Mouse (Mus musculus): Measurements from ENCODE around the gene Rpl36. TPM values are rescaled to one million over a fixed set of nuclear protein-coding genes. Genes with fewer than 3 reads are reported as not detected.
"Not testable (repeated sequence)": the region's sequence is repeated elsewhere in the genome, so short reads cannot be mapped to it uniquely, and the experiment has no call there.

Rpl36 gene
- polyA plus RNA-seq, 1 experiment from 2014 or later: 1,523 TPM

- H3K9ac ChIP-seq: no peak overlapping the region
- H3K9me3 ChIP-seq (replicated peaks): no peaks in the 10 kb centered on the region
- no peak overlapping the region for H3K27ac ChIP-seq
- no peak overlapping the region for H3K4me2 ChIP-seq
- no peaks in the 10 kb centered on the region for H3K27me3 ChIP-seq
- WGBS: 15% methylated on average over 13 of the region's 14 CpGs
- ATAC-seq: no peak
- peaks cover 40% of the 10 kb centered on the region for H3K36me3 ChIP-seq (ENCODE audit: poor library complexity, severe bottlenecking)
- no peak overlapping the region for H3K4me3 ChIP-seq
- peaks cover 35% of the 10 kb centered on the region for H3K4me1 ChIP-seq
These were observed 1.2 kb upstream of the Rpl36 start for GRCm38 (mm10) chr17:56611861-56612564.

GRCm38 (mm10) chr17:56612565-56612939, 664 bp upstream of the Rpl36 start:
- H3K36me3 ChIP-seq (ENCODE audit: poor library complexity, severe bottlenecking): peaks cover 40% of the 10 kb centered on the region
- not testable (repeated sequence) for H3K9me3 ChIP-seq (replicated peaks); H3K4me3 ChIP-seq; ATAC-seq; H3K27ac ChIP-seq; H3K27me3 ChIP-seq; H3K4me2 ChIP-seq; H3K9ac ChIP-seq
- 75% methylated on average over 10 of the region's 10 CpGs for WGBS
- peaks cover 35% of the 10 kb centered on the region for H3K4me1 ChIP-seq

GRCm38 (mm10) chr17:56613893-56614292, 677 bp downstream of the Rpl36 start:
- not testable (repeated sequence) for H3K27me3 ChIP-seq; H3K9me3 ChIP-seq (replicated peaks); ATAC-seq
- H3K27ac ChIP-seq: peak overlapping the region; percentile 89; the same call in 1 of the 2 replicates
- peaks cover 48% of the 10 kb centered on the region for H3K36me3 ChIP-seq (ENCODE audit: poor library complexity, severe bottlenecking)
- H3K4me3 ChIP-seq: peak overlapping the region; percentile 56
- H3K4me2 ChIP-seq: peak overlapping the region; percentile 77
- WGBS: under 1% methylated on average over 26 of the region's 26 CpGs
- peaks cover 28% of the 10 kb centered on the region for H3K4me1 ChIP-seq
- H3K9ac ChIP-seq: peak overlapping the region; percentile 78

- Histone ChIP-seq H3K4me3 (peak overlapping the region; percentile 56), H3K27ac (no peak overlapping the region), H3K4me2 (peak overlapping the region; percentile 77), H3K27me3 (no peaks in the 10 kb centered on the region), H3K9me3 (replicated peaks) (no peaks in the 10 kb centered on the region), H3K9ac (peak overlapping the region; percentile 78), H3K36me3 (ENCODE audit: poor library complexity, severe bottlenecking) (peaks cover 55% of the 10 kb centered on the region), H3K4me1 (peaks cover 24% of the 10 kb centered on the region)
- WGBS: 28% methylated on average over 14 of the region's 14 CpGs
- no peak for ATAC-seq
These were observed 1.3 kb downstream of the Rpl36 start for GRCm38 (mm10) chr17:56614391-56615135.

GRCm38 (mm10) chr17:56615136-56615784, 2.0 kb downstream of the Rpl36 start:
- H3K4me2 ChIP-seq: peak overlapping the region; percentile 77
- no peak overlapping the region for H3K27ac ChIP-seq
- H3K9ac ChIP-seq: peak overlapping the region; percentile 78
- no peaks in the 10 kb centered on the region for H3K27me3 ChIP-seq
- peak overlapping the region; percentile 56; the same call in 1 of the 2 replicates for H3K4me3 ChIP-seq
- WGBS: 87% methylated on average over 11 of the region's 11 CpGs
- no peaks in the 10 kb centered on the region for H3K9me3 ChIP-seq (replicated peaks)
- H3K36me3 ChIP-seq (ENCODE audit: poor library complexity, severe bottlenecking): peaks cover 62% of the 10 kb centered on the region
- peaks cover 20% of the 10 kb centered on the region for H3K4me1 ChIP-seq
- ATAC-seq: no peak

- 91% methylated on average over 4 of the region's 4 CpGs for WGBS
- Histone ChIP-seq H3K36me3 (ENCODE audit: poor library complexity, severe bottlenecking) (peaks cover 67% of the 10 kb centered on the region), H3K4me2 (no peak overlapping the region), H3K27ac (no peak overlapping the region), H3K27me3 (no peaks in the 10 kb centered on the region), H3K4me1 (peaks cover 18% of the 10 kb centered on the region), H3K4me3 (no peak overlapping the region), H3K9ac (no peak overlapping the region), H3K9me3 (replicated peaks) (no peaks in the 10 kb centered on the region)
- ATAC-seq: no peak
These were observed 2.6 kb downstream of the Rpl36 start for GRCm38 (mm10) chr17:56615792-56616191.

GRCm38 (mm10) chr17:56616725-56617124, 3.5 kb downstream of the Rpl36 start:
- Histone ChIP-seq H3K27me3 (no peaks in the 10 kb centered on the region), H3K9ac (no peak overlapping the region), H3K36me3 (ENCODE audit: poor library complexity, severe bottlenecking) (peaks cover 76% of the 10 kb centered on the region), H3K27ac (no peak overlapping the region), H3K4me1 (peaks cover 16% of the 10 kb centered on the region), H3K4me3 (no peak overlapping the region), H3K9me3 (replicated peaks) (no peaks in the 10 kb centered on the region), H3K4me2 (no peak overlapping the region)
- ATAC-seq: no peak
- WGBS: 85% methylated on average over 3 of the region's 3 CpGs

- Histone ChIP-seq H3K36me3 (ENCODE audit: poor library complexity, severe bottlenecking) (peaks cover 86% of the 10 kb centered on the region), H3K27me3 (no peaks in the 10 kb centered on the region)
- ATAC-seq: no peak
These were observed 4.4 kb downstream of the Rpl36 start for GRCm38 (mm10) chr17:56617628-56618027.

GRCm38 (mm10) chr17:56625495-56625894, 12.3 kb downstream of the Rpl36 start:
- WGBS: 85% methylated on average over 3 of the region's 3 CpGs
- ATAC-seq: no peak
- no peaks in the 10 kb centered on the region for H3K9me3 ChIP-seq (replicated peaks)
- H3K27ac ChIP-seq: no peak overlapping the region
- 0 out of 2 replicates have a peak, but pooled peaks cover 6% of the 10 kb centered on the region for H3K27me3 ChIP-seq
- peak overlapping the region; percentile 21; the same call in 1 of the 2 replicates for H3K9ac ChIP-seq
- H3K4me2 ChIP-seq: peak overlapping the region; percentile 95
- peaks cover 28% of the 10 kb centered on the region for H3K4me1 ChIP-seq
- H3K4me3 ChIP-seq: peak overlapping the region; percentile 12; the same call in 1 of the 2 replicates
- H3K36me3 ChIP-seq (ENCODE audit: poor library complexity, severe bottlenecking): peaks cover 37% of the 10 kb centered on the region

More at GRCm38 (mm10) chr17:56617628-56618027, 4.4 kb downstream of the Rpl36 start:
- no peak overlapping the region for H3K4me3 ChIP-seq
- H3K9ac ChIP-seq: no peak overlapping the region
- no peak overlapping the region for H3K4me2 ChIP-seq
- WGBS: 94% methylated on average over 8 of the region's 8 CpGs
- H3K9me3 ChIP-seq (replicated peaks): no peaks in the 10 kb centered on the region
- no peak overlapping the region for H3K27ac ChIP-seq
- peaks cover 12% of the 10 kb centered on the region for H3K4me1 ChIP-seq

GRCm38 (mm10) chr17:56626260-56626659, 13.0 kb downstream of the Rpl36 start:
- no peak for ATAC-seq
- peaks cover 29% of the 10 kb centered on the region for H3K36me3 ChIP-seq (ENCODE audit: poor library complexity, severe bottlenecking)
- 0 out of 2 replicates have a peak, but pooled peaks cover 6% of the 10 kb centered on the region for H3K27me3 ChIP-seq
- peak overlapping the region; percentile 88 for H3K9ac ChIP-seq
- H3K9me3 ChIP-seq (replicated peaks): no peaks in the 10 kb centered on the region
- H3K4me3 ChIP-seq: peak overlapping the region; percentile 92
- H3K4me1 ChIP-seq: peaks cover 28% of the 10 kb centered on the region
- peak overlapping the region; percentile 95 for H3K4me2 ChIP-seq
- under 1% methylated on average over 26 of the region's 32 CpGs for WGBS
- peak overlapping the region; percentile 48; the same call in 1 of the 2 replicates for H3K27ac ChIP-seq

GRCm38 (mm10) chr17:56626754-56627470, 13.7 kb downstream of the Rpl36 start, which contains the start of gene Lonp1:
Gene Lonp1 (minus strand): TSS chr17:56626887.
- peak within 1 kb of the TSS; percentile 48 for H3K27ac ChIP-seq

More at GRCm38 (mm10) chr17:56626754-56627470, 13.7 kb downstream of the Rpl36 start, which contains the start of gene Lonp1:
- H3K4me3 ChIP-seq: peak within 1 kb of the TSS; percentile 92
- no peaks in the 10 kb centered on the region for H3K9me3 ChIP-seq (replicated peaks)
- 0 out of 2 replicates have a peak, but pooled peaks cover 6% of the 10 kb centered on the region for H3K27me3 ChIP-seq
- ATAC-seq: peak; percentile 94
- peak within 1 kb of the TSS; percentile 95 for H3K4me2 ChIP-seq
- H3K9ac ChIP-seq: peak within 1 kb of the TSS; percentile 88
- H3K4me1 ChIP-seq: peaks cover 28% of the 10 kb centered on the region
- under 1% methylated on average over 49 of the region's 51 CpGs for WGBS
- peaks cover 22% of the 10 kb centered on the region for H3K36me3 ChIP-seq (ENCODE audit: poor library complexity, severe bottlenecking)

All from forebrain, embryonic 13.5 days (tissue).